ENCODE assay signal across 26 mouse cellular contexts in genomic region chr3:108169199-108169598, GRCm38 (mm10). TPM values are rescaled to one million over a fixed set of nuclear protein-coding genes. Genes with fewer than 3 reads are reported as not detected.
A peak's percentile ranks its signal among the peaks of the same experiment; 100 is the strongest.
DNase-seq lines count a peak whose midpoint lies in the region; ATAC-seq lines count a peak whose summit lies in the region.
"Had no signal": no experiment of that assay in that cellular context is flagged by ENCODE, and none has a peak within 500 bp of the region (broad histone marks: within the 10 kb centered on the region; RNA-seq: fewer than 3 reads in every experiment).

No protein-coding gene starts in this region.

- no peak overlapping the region for H3K9ac ChIP-seq in hindbrain, embryonic 11.5 days (ENCODE audit: low read depth, low read length)
- H3K9ac ChIP-seq in hindbrain, embryonic 14.5 days: no peak overlapping the region
- H3K9ac ChIP-seq: heart, embryonic 13.5 days; liver, embryonic 14.5 days; midbrain, embryonic 12.5 days; stomach, embryonic 15.5 days had no signal

- no peaks in the 10 kb centered on the region for H3K27me3 ChIP-seq in hindbrain, embryonic 11.5 days (ENCODE audit: control insufficient read depth, insufficient read depth, low read length)
- H3K27me3 ChIP-seq in hindbrain, embryonic 14.5 days (ENCODE audit: control insufficient read depth, insufficient read depth, low read length): no peaks in the 10 kb centered on the region
- H3K27me3 ChIP-seq in limb, embryonic 10.5 days (ENCODE audit: low read depth, poor library complexity, severe bottlenecking): no peaks in the 10 kb centered on the region
- H3K27me3 ChIP-seq: limb, embryonic 13.5 days; midbrain, embryonic 12.5 days; stomach, embryonic 15.5 days had no signal

- no peaks in the 10 kb centered on the region for H3K9me3 ChIP-seq in hindbrain, embryonic 11.5 days (ENCODE audit: control insufficient read depth, low read length)
- H3K9me3 ChIP-seq in hindbrain, embryonic 14.5 days (ENCODE audit: control insufficient read depth, low read length): no peaks in the 10 kb centered on the region
- H3K9me3 ChIP-seq in limb, embryonic 10.5 days (replicated peaks): no peaks in the 10 kb centered on the region
- H3K9me3 ChIP-seq: heart, embryonic 13.5 days; limb, embryonic 13.5 days; midbrain, embryonic 12.5 days; stomach, embryonic 15.5 days had no signal

- no peaks in the 10 kb centered on the region for H3K36me3 ChIP-seq in hindbrain, embryonic 11.5 days (ENCODE audit: control insufficient read depth, insufficient read depth, low read length)
- H3K36me3 ChIP-seq in hindbrain, embryonic 14.5 days (replicated peaks; ENCODE audit: control insufficient read depth, insufficient read depth): no peaks in the 10 kb centered on the region
- no peaks in the 10 kb centered on the region for H3K36me3 ChIP-seq in limb, embryonic 10.5 days
- H3K36me3 ChIP-seq: heart, embryonic 13.5 days; limb, embryonic 13.5 days; midbrain, embryonic 12.5 days; stomach, embryonic 15.5 days had no signal

- 33% methylated on average over 3 of the region's 3 CpGs for WGBS in hindbrain, embryonic 11.5 days
- WGBS in hindbrain, embryonic 14.5 days: 36% methylated on average over 3 of the region's 3 CpGs
- 42% methylated on average over 3 of the region's 3 CpGs for WGBS in limb, embryonic 10.5 days

- no peak for DNase-seq in hindbrain, embryonic 11.5 days (ENCODE audit: low spot score)
- DNase-seq in hindbrain, embryonic 14.5 days (ENCODE audit: low spot score): no peak
- peak; percentile 19 to 24 for DNase-seq in right cerebral cortex, postnatal 10 days (ENCODE audit: low spot score in 2 of 2)
- DNase-seq in right cerebral cortex, postnatal 25 days: no peak
- DNase-seq in limb, embryonic 10.5 days (ENCODE audit: low spot score): no peak
- DNase-seq in retina, postnatal 1 day: peak; percentile 36
- DNase-seq in MN1 (ENCODE audit: low spot score): no peak
- DNase-seq in T-cell, adult 2 months (ENCODE audit: low spot score): no peak
- DNase-seq: adrenal gland, postnatal 14 days; cerebellum, postnatal 10 days; embryo, embryonic 11 days; kidney, postnatal 4 days; layer of hippocampus, adult 9-11 months; right cerebral cortex, postnatal 14 days; thymus, adult 2 months had no signal

- peak overlapping the region; percentile 47; the same call in 1 of the 2 replicates for H3K27ac ChIP-seq in hindbrain, embryonic 11.5 days (ENCODE audit: low read depth, low read length)
- no peak overlapping the region for H3K27ac ChIP-seq in hindbrain, embryonic 14.5 days
- peak overlapping the region; percentile 89 for H3K27ac ChIP-seq in limb, embryonic 10.5 days
- H3K27ac ChIP-seq: heart, embryonic 13.5 days; limb, embryonic 13.5 days; liver, embryonic 14.5 days; macrophage; midbrain, embryonic 12.5 days; stomach, embryonic 15.5 days had no signal

- H3K4me1 ChIP-seq in hindbrain, embryonic 11.5 days (replicated peaks; ENCODE audit: control insufficient read depth, insufficient read depth, low read length): peaks cover 22% of the 10 kb centered on the region
- peaks cover 33% of the 10 kb centered on the region for H3K4me1 ChIP-seq in hindbrain, embryonic 14.5 days (replicated peaks; ENCODE audit: control insufficient read depth, insufficient read depth, low read length)
- peaks cover 53% of the 10 kb centered on the region for H3K4me1 ChIP-seq in limb, embryonic 10.5 days

- no peak overlapping the region for H3K4me3 ChIP-seq in hindbrain, embryonic 11.5 days (ENCODE audit: low read depth, low read length)
- H3K4me3 ChIP-seq in hindbrain, embryonic 14.5 days (replicated peaks; ENCODE audit: low read length): no peak overlapping the region
- H3K4me3 ChIP-seq in limb, embryonic 10.5 days: no peak overlapping the region
- H3K4me3 ChIP-seq: heart, embryonic 13.5 days; limb, embryonic 13.5 days; midbrain, embryonic 12.5 days; myocyte; stomach, embryonic 15.5 days had no signal

- H3K4me2 ChIP-seq in hindbrain, embryonic 11.5 days (replicated peaks; ENCODE audit: low read depth, low read length): no peak overlapping the region
- no peak overlapping the region for H3K4me2 ChIP-seq in hindbrain, embryonic 14.5 days (replicated peaks)
- H3K4me2 ChIP-seq: heart, embryonic 13.5 days; limb, embryonic 13.5 days; midbrain, embryonic 12.5 days; stomach, embryonic 15.5 days had no signal

- no peak for ATAC-seq in hindbrain, embryonic 11.5 days (ENCODE audit: low FRiP score)
- no peak for ATAC-seq in hindbrain, embryonic 14.5 days (ENCODE audit: low FRiP score)
- ATAC-seq: activated CD4-positive, CD25-positive, alpha-beta regulatory T cell, adult 4 months; inflammation-experienced regulatory T-cells, adult 6 months; Patski had no signal

RNA-seq across cellular contexts. Expression of gene Gpr61, which starts 14.5 kb away (rescaled TPM):
- polyA plus RNA-seq in hindbrain, embryonic 11.5 days (2014; fragmentation: Nextera tagmentation; extraction: Ambion mirVana): 0.34 and 0.57 TPM in 2 replicates
- 3.6 and 3.9 TPM in 2 replicates for polyA plus RNA-seq in hindbrain, embryonic 14.5 days (2014; fragmentation: Nextera tagmentation; extraction: Ambion mirVana)
- polyA plus RNA-seq in limb, embryonic 10.5 days (2016; fragmentation: Nextera tagmentation; extraction: Ambion mirVana): 0.08 TPM in 1 of 2 replicates, not detected in the other
- polyA plus RNA-seq: activated CD4-positive, CD25-positive, alpha-beta regulatory T cell, adult 4 months; heart, embryonic 13.5 days; inflammation-experienced regulatory T-cells, adult 6 months; macrophage; spleen, adult 2 months; thymus, adult 2 months had no signal

RNA-seq across cellular contexts. Expression of gene Amigo1, which starts 16.9 kb away (rescaled TPM):
- 4.2 and 6.0 TPM in 2 replicates for polyA plus RNA-seq in hindbrain, embryonic 11.5 days (2014; fragmentation: Nextera tagmentation; extraction: Ambion mirVana)
- polyA plus RNA-seq in hindbrain, embryonic 14.5 days (2014; fragmentation: Nextera tagmentation; extraction: Ambion mirVana): 11.1 and 11.3 TPM in 2 replicates
- polyA plus RNA-seq in limb, embryonic 10.5 days (2016; fragmentation: Nextera tagmentation; extraction: Ambion mirVana): 2.6 and 3.0 TPM in 2 replicates

RNA-seq across cellular contexts. Expression of gene Gnai3, which starts 23.3 kb away (rescaled TPM):
- 199 and 224 TPM in 2 replicates for polyA plus RNA-seq in hindbrain, embryonic 11.5 days (2014; fragmentation: Nextera tagmentation; extraction: Ambion mirVana)
- polyA plus RNA-seq in hindbrain, embryonic 14.5 days (2014; fragmentation: Nextera tagmentation; extraction: Ambion mirVana): 132 and 142 TPM in 2 replicates
- polyA plus RNA-seq in limb, embryonic 10.5 days (2016; fragmentation: Nextera tagmentation; extraction: Ambion mirVana): 178 and 197 TPM in 2 replicates

RNA-seq across cellular contexts. Expression of gene Cyb561d1, which starts 31.8 kb away (rescaled TPM):
- 2.4 and 2.6 TPM in 2 replicates for polyA plus RNA-seq in hindbrain, embryonic 11.5 days (2014; fragmentation: Nextera tagmentation; extraction: Ambion mirVana)
- polyA plus RNA-seq in hindbrain, embryonic 14.5 days (2014; fragmentation: Nextera tagmentation; extraction: Ambion mirVana): 2.4 and 2.7 TPM in 2 replicates
- polyA plus RNA-seq in limb, embryonic 10.5 days (2016; fragmentation: Nextera tagmentation; extraction: Ambion mirVana): 1.6 and 2.1 TPM in 2 replicates

RNA-seq across cellular contexts. Expression of gene Atxn7l2, which starts 41.5 kb away (rescaled TPM):
- polyA plus RNA-seq in hindbrain, embryonic 11.5 days (2014; fragmentation: Nextera tagmentation; extraction: Ambion mirVana): 16.6 and 19.9 TPM in 2 replicates
- polyA plus RNA-seq in hindbrain, embryonic 14.5 days (2014; fragmentation: Nextera tagmentation; extraction: Ambion mirVana): 20.0 and 21.1 TPM in 2 replicates
- 23.3 and 25.7 TPM in 2 replicates for polyA plus RNA-seq in limb, embryonic 10.5 days (2016; fragmentation: Nextera tagmentation; extraction: Ambion mirVana)

Comparison
In these comparisons a context has a peak if more than half of its experiments do, and no peak if none do; other contexts are left out.
1. DNase-seq: peak in right cerebral cortex, postnatal 10 days (2 of 2) and retina, postnatal 1 day (single experiment); none in hindbrain, embryonic 11.5 days (single experiment), hindbrain, embryonic 14.5 days (single experiment), right cerebral cortex, postnatal 25 days (single experiment), limb, embryonic 10.5 days (single experiment), MN1 (single experiment) and T-cell, adult 2 months (single experiment).